Mouse (Mus musculus): Measurements from ENCODE around the gene Ms4a18. TPM values are rescaled to one million over a fixed set of nuclear protein-coding genes. Genes with fewer than 3 reads are reported as not detected.

The Ms4a18 gene
- 106 TPM for polyA plus RNA-seq (2014; fragmentation: Illumina TruSeq; extraction: RNeasy Lipid Tissue Mini Kit (QIAGEN cat#74804); ENCODE audit: low replicate concordance)

DNA sequence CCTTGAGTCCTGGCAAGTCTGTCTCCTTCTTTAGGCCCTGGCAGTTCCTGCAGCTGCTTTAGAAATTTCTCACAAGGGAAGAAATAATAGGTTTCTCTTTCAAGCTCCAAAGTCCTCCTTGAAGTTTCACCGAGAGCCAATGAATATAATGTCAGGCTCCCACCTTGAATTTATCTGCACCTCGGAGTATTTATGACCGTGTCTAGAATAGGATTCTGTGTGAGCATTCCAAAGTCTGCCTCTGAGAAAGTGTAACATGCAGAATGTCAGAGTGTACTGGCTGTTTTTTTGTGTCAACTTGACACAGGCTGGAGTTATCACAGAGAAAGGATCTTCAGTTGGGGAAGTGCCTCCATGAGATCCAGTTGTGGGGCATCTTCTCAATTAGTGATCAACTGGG lies at the start of gene Ms4a18:
Ms4a18 (minus strand) TSS at position 141 of the 400 bp plus-strand sequence.

DNA sequence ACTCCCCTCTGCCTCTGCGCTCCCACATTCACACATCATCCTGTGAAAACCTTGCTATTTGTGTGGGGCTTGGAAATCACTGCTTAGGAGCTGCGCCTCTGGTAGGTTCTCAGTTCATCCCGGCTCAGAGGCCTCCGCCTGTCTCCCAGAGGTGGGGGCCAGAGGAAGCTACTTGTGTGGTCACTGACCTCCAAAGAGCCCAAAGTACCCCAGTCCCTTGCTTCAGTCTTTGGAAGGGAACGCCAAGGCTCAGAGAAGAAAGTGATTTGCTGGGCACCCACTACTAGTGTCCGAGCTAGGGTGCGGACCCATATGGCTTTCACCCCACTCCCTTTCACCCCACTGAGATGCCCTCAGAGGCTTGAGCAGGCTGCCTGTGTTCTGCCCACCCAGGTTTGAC lies 24.7 kb downstream of the Ms4a18 start, which contains the start of gene Ms4a15:
Ms4a15 (minus strand) TSS at position 101 of the 400 bp plus-strand sequence.

DNA sequence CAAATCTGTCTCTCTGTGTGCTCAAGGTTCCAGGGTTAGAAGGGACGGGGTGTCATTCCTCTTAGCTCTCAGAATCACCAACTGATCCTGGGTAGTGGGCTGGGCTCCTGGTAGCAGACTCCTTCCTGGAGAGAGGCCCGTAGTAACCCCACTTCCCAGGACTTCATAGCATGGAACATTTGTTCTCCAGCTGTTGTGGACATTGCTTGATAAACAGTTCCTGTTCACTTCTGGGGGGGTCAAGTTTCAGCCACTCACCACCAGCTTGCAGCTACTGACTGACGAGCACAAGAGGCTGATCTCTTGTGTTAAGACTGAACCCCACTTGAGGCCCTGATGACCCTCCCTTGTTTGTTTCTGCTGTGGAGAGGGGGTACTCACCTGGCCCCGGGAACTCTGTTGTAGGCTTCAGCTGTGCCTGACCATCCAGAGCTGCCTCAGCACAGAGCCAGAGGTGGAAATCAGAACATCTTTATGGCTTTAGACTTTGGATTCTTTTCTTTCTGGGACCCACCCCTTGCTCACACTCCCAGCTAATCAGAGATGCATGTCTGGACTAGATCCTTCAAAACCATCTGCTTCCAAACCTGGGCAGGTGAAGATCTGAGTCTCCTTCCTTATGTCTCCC lies 43.5 kb downstream of the Ms4a18 start, which contains the start of gene Ms4a10:
Ms4a10 (minus strand) TSS at position 433 of the 628 bp plus-strand sequence.

DNA sequence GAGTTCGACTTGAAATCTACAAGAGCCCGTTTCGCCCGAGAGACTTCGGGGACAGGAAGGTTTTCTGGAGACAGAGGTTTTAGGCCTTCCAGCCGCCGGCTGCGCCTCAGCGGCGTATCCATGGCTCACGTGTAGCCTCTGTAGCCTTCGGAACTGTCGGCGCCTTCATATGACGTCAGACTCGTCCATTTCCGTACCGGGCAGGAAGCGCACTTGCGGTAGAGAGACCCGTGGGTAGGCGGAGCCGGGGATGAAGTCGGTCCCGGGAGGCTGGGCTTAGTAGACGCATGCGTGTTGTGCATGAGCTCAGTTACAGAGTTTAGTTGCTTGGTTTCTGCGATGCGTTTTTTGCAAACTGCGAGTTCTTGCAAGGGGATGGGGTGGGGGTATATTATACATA lies 68.7 kb downstream of the Ms4a18 start, which contains the start of gene Ccdc86:
Ccdc86 (minus strand) TSS at position 155 of the 400 bp plus-strand sequence.

Other genes starting within 250 kb of the Ms4a18 start
- not detected for gene Cd6, start 188.0 kb downstream of the Ms4a18 start, polyA plus RNA-seq (2014; fragmentation: Illumina TruSeq; extraction: RNeasy Lipid Tissue Mini Kit (QIAGEN cat#74804); ENCODE audit: low replicate concordance)
- 1.2 TPM for gene Slc15a3, start 178.3 kb downstream of the Ms4a18 start, polyA plus RNA-seq (2014; fragmentation: Illumina TruSeq; extraction: RNeasy Lipid Tissue Mini Kit (QIAGEN cat#74804); ENCODE audit: low replicate concordance)
- gene Tmem132a, start 148.1 kb downstream of the Ms4a18 start, polyA plus RNA-seq (2014; fragmentation: Illumina TruSeq; extraction: RNeasy Lipid Tissue Mini Kit (QIAGEN cat#74804); ENCODE audit: low replicate concordance) = not detected
- 1.7 TPM for gene Tmem109, start 136.0 kb downstream of the Ms4a18 start, polyA plus RNA-seq (2014; fragmentation: Illumina TruSeq; extraction: RNeasy Lipid Tissue Mini Kit (QIAGEN cat#74804); ENCODE audit: low replicate concordance)
- 17.9 TPM for gene Prpf19, start 122.8 kb downstream of the Ms4a18 start, polyA plus RNA-seq (2014; fragmentation: Illumina TruSeq; extraction: RNeasy Lipid Tissue Mini Kit (QIAGEN cat#74804); ENCODE audit: low replicate concordance)
- not detected for gene Zp1, start 97.4 kb downstream of the Ms4a18 start, polyA plus RNA-seq (2014; fragmentation: Illumina TruSeq; extraction: RNeasy Lipid Tissue Mini Kit (QIAGEN cat#74804); ENCODE audit: low replicate concordance)
- not detected for gene Ptgdr2, start 80.9 kb downstream of the Ms4a18 start, polyA plus RNA-seq (2014; fragmentation: Illumina TruSeq; extraction: RNeasy Lipid Tissue Mini Kit (QIAGEN cat#74804); ENCODE audit: low replicate concordance)
- 1.0 TPM for gene Ccdc86, start 68.8 kb downstream of the Ms4a18 start, polyA plus RNA-seq (2014; fragmentation: Illumina TruSeq; extraction: RNeasy Lipid Tissue Mini Kit (QIAGEN cat#74804); ENCODE audit: low replicate concordance)
- 10.1 TPM for gene Ms4a10, start 43.4 kb downstream of the Ms4a18 start, polyA plus RNA-seq (2014; fragmentation: Illumina TruSeq; extraction: RNeasy Lipid Tissue Mini Kit (QIAGEN cat#74804); ENCODE audit: low replicate concordance)
- not detected for gene Ms4a15, start 24.8 kb downstream of the Ms4a18 start, polyA plus RNA-seq (2014; fragmentation: Illumina TruSeq; extraction: RNeasy Lipid Tissue Mini Kit (QIAGEN cat#74804); ENCODE audit: low replicate concordance)
- 313 TPM for gene Ms4a8a, start 63.1 kb upstream of the Ms4a18 start, polyA plus RNA-seq (2014; fragmentation: Illumina TruSeq; extraction: RNeasy Lipid Tissue Mini Kit (QIAGEN cat#74804); ENCODE audit: low replicate concordance)
- gene 1700017D01Rik, start 112.8 kb upstream of the Ms4a18 start, polyA plus RNA-seq (2014; fragmentation: Illumina TruSeq; extraction: RNeasy Lipid Tissue Mini Kit (QIAGEN cat#74804); ENCODE audit: low replicate concordance) = not detected
- not detected for gene 1700025F22Rik, start 147.3 kb upstream of the Ms4a18 start, polyA plus RNA-seq (2014; fragmentation: Illumina TruSeq; extraction: RNeasy Lipid Tissue Mini Kit (QIAGEN cat#74804); ENCODE audit: low replicate concordance)
- gene Ms4a13, start 178.7 kb upstream of the Ms4a18 start, polyA plus RNA-seq (2014; fragmentation: Illumina TruSeq; extraction: RNeasy Lipid Tissue Mini Kit (QIAGEN cat#74804); ENCODE audit: low replicate concordance) = not detected
- gene Ms4a12, start 214.4 kb upstream of the Ms4a18 start, polyA plus RNA-seq (2014; fragmentation: Illumina TruSeq; extraction: RNeasy Lipid Tissue Mini Kit (QIAGEN cat#74804); ENCODE audit: low replicate concordance) = 118 TPM
- 18.9 TPM for gene Ms4a1, start 248.2 kb upstream of the Ms4a18 start, polyA plus RNA-seq (2014; fragmentation: Illumina TruSeq; extraction: RNeasy Lipid Tissue Mini Kit (QIAGEN cat#74804); ENCODE audit: low replicate concordance)